Mouse (Mus musculus): ENCODE data around the gene Derl3. TPM values are rescaled to one million over a fixed set of nuclear protein-coding genes. Genes with fewer than 3 reads are reported as not detected.

Derl3 gene
- total RNA-seq, 4 experiments from 2014 or later: 1.1 TPM; not detected in 3

DNA sequence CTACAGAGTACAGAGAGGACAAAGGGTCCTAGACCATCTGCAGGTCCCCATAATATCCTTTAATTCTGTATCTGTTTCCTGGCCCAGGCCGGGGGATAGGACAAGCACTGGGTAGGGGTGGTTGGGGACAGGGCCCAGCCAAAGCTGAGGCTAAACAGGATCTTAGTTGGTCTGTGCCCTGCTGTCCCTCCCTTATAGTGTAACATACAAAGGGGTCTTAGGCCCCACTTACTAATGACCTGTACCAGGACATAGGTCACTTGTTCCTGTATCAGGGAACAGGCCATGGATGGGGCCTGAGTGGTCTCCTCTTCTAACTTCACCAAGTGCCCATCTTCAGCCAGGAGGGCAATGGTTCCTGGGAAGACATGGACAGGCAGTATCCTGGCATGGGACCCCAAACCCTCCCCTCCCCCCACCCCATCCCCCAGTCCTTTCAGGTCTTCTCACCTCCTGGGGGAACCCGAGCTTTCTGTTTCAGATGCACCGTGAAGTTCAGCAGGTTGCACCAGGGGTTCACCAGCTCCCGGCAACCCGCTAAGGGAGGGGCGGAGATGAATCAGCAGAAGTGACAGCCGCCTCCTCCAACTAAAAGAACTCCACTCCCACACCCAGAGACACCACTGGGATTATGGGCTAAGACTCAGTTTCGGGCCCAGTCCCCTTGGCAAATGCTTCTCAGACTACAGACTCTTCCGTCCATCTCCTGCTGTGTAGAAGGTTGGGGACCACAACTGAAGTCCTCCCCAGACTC is 46.4 kb downstream of the Derl3 start:
- DNase-seq (ENCODE audit: low spot score in 2 of 2): no peak

DNA sequence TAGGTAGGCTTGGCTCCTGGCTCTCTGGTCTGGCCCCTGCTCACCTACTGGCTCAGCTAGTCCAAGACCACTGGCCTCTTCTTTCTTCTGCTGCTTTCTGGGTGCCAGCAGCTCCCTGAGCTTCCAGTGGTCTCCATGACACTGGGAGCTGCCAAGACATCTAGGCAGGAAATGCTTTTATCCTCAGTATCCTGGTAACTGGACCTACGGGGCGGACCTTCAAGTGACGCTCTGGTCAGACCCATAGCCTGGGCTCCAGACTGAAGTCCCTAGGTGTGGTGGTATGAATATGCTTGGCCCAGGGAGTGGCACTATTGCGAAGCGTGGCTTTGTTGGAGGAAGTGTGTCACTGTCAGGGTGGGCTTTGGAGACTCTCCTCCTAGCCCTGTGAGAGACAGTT is 47.3 kb downstream of the Derl3 start, which contains the start of gene Gm867:
Gm867 (minus strand) TSS at position 153 of the 400 bp plus-strand sequence.
- no peak for DNase-seq (ENCODE audit: low spot score in 2 of 2)

DNA sequence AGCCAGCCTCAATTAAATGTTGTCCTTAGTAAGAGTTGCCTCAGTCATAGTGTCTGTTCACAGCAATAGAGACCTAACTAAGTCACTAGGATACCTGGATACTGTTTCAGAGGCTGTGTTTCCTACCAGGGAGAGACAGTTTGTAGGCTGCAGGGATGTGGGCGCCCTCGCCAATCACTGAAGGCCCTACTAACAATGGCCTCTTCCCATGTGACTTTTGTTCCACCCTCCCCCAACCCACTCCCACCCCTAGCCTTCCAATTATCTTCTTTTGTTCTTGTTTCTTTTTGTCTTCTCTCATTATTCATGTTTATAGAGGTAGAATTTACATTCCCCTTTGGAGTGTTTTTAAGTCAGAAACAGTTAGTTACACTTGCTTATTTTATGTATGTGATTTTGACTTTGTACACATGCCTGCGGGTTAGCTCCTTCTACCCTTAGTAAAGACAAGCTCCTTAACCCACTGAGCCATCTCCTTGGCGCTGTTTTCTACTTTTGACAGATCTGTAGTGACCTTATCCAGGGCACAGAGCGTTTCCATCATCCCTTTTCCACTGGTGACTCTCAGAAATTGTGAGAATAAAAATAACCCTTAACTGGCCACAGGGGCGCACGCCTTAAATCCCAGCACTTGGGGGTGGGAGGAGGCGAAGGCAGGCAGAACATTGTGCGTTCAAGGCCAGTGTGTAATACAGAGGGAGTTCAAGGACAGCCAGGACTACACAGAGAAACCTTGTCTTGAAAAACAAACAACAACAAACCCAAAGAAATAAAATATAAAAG is 48.0 kb downstream of the Derl3 start:
- no peak for DNase-seq (ENCODE audit: low spot score in 2 of 2)

DNA sequence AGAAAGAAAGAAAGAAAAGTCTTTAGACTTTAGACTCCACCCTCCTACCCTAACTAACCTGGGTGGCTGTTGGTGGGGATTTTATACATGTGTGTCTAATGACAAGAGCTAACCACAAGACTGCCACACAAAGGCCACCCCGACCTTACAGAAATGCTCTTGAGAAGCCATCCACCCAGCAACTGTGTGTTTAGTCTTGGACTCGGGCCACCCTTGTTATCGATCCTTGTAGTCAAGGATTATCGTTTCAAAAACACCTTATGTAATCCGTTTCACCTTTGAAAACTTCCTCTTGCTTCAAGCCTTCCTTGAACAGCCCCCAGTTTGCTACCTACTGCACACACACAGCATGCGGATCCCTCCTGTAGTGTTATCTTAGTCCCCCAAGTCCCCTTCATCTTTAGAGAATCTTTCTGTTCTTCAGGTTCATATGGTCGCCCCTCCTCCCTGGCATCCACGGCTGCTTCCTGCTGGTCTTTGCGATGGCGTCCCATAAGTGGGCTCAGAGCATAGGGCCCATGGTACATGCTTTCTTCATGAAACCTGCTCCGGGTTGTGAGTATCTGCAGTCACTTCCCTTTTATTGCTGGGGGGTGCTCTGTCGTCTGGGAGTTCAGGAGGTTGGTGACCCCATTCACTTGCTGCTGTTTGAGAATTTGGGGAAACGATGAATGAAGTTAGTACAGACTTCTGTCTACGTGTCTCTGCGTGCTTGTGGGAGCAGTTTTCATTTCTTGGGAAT is 49.7 kb downstream of the Derl3 start, which contains the start of gene Vpreb3:
Vpreb3 (plus strand) TSS at position 322 of the 742 bp plus-strand sequence.
- no peak for DNase-seq (ENCODE audit: low spot score in 2 of 2)

DNA sequence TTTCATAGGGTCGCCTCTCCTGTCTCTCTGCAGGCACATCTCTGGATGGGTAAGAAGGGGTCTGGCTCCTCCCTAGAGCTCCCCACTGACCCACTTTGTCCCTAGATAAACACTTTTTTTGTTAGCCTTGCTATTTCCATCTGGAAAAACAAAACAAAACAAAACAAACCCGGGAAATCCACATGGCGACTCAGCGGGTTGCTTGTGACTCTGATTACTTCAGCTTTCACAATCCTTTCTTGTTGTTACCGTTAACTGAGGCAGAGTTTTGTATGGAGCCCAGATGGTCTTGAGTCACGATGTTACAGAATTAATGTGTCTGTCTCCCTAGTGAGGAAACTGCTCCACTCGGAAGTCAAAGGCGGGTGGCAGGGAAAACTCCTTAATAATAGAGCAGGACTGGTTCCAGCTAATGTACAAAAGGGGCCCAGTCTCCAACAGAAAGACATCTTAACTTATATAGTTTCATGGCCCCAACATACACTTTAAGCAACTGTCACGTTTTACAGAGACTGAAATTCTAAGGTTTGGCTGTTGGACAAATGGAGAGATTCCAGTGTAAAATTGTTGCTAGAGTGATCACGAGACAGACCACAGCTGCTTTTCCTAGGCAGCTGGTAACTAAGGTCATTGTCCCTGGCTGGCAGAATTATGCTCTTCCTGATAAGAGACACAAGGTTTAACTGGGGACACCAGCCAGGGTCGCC is 51.0 kb downstream of the Derl3 start:
- DNase-seq (ENCODE audit: low spot score in 2 of 2): no peak

DNA sequence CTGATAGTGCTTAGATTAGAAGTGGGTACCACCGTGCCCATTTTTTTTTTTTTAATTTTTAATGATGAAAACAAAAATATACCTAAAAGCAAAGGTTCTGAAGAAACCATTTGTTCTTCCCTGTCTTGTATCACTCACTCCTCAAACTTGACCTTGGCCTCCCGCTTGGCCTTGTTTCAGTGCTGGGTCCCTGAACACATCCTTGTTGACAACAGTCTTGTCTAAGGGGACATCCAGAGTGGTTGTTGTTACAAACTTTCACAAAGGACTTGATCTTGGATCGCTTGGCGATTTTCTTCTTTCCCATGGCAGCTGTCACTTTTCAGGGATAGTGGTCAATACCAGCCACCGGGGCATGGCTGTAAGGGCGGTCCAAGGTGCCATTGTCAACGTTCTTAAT is 52.0 kb downstream of the Derl3 start:
- DNase-seq (ENCODE audit: low spot score in 2 of 2): no peak

Other genes with a start within 250 kb of the Derl3 start
- gene Susd2, start 249.4 kb upstream of the Derl3 start, total RNA-seq (2022): 1 to 10 TPM in 1 of 4 experiments, under 1 TPM in 3; 0.53 to 2.1 (median 0.78) TPM
- 1 to 10 TPM; 6.6 to 9.3 (median 7.4) TPM for gene Cabin1, start 129.1 kb upstream of the Derl3 start, total RNA-seq (2022)
- 10 to 100 TPM; 23.6 to 32.6 (median 29.5) TPM for gene Ddt, start 120.0 kb upstream of the Derl3 start, total RNA-seq (2022)
- gene Gm20441, start 112.5 kb upstream of the Derl3 start, total RNA-seq (2022): not detected
- gene Gstt3, start 112.0 kb upstream of the Derl3 start, total RNA-seq (2022): 1 to 10 TPM; 2.6 to 4.8 (median 3.1) TPM
- gene Gstt1, start 94.8 kb upstream of the Derl3 start, total RNA-seq (2022): 1 to 10 TPM; 4.6 to 8.3 (median 4.8) TPM
- not detected for gene Gstt4, start 70.9 kb upstream of the Derl3 start, total RNA-seq (2022)
- 1 to 10 TPM; 2.7 to 6.5 (median 3.8) TPM for gene Gstt2, start 56.0 kb upstream of the Derl3 start, total RNA-seq (2022)
- gene Mif, start 33.2 kb upstream of the Derl3 start, total RNA-seq (2022): 100 to 1,000 TPM; 144 to 161 (median 157) TPM
- gene Smarcb1, start 28.2 kb downstream of the Derl3 start, total RNA-seq (2022): 10 to 100 TPM; 11.0 to 16.7 (median 11.5) TPM
- gene Chchd10, start 39.7 kb downstream of the Derl3 start, total RNA-seq (2022): 1,000 to 10,000 TPM; 1,130 to 1,571 (median 1,273) TPM
- gene Mmp11, start 43.1 kb downstream of the Derl3 start, total RNA-seq (2022): 1 to 10 TPM in 3 of 4 experiments, under 1 TPM in 1; 0.77 to 2.3 (median 1.4) TPM
- gene Gm867, start 47.3 kb downstream of the Derl3 start, total RNA-seq (2022): not detected
- not detected for gene Vpreb3, start 49.6 kb downstream of the Derl3 start, total RNA-seq (2022)
- not detected for gene Gm5134, start 61.1 kb downstream of the Derl3 start, total RNA-seq (2022)
- gene Zfp280b, start 139.2 kb downstream of the Derl3 start, total RNA-seq (2022): 10 to 100 TPM in 1 of 4 experiments, 1 to 10 TPM in 3; 7.9 to 11.0 (median 9.2) TPM
- gene Slc5a4b, start 217.5 kb downstream of the Derl3 start, total RNA-seq (2022): not detected